Mouse (Mus musculus): ENCODE data around the gene Lrrn4cl. TPM values are rescaled to one million over a fixed set of nuclear protein-coding genes. Genes with fewer than 3 reads are reported as not detected.
"Not testable (repeated sequence)": the region's sequence is repeated elsewhere in the genome, so short reads cannot be mapped to it uniquely, and the experiment has no call there.

Gene Lrrn4cl
- polyA plus RNA-seq, 1 experiment from 2014 or later, result 0.57 TPM

DNA sequence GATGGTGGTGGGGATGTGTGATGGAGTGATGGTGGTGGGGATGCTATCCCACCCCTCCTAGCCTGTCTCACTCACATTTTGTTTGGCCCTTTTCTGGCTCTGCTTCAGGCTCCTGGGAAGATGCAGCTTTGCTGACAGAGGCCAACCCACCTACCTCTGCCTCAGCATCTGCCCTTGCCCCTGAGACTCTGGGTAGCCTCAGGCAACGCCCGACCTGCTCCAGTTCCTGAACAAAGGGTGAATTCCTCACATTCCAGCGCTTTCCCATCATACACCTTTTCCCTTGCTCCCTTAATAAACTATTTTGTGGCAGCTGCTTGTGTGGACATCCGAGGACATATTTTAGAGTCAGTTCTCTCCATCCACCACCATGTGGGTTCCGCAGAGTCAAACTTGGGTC lies 2.2 kb upstream of the Lrrn4cl start:
- no peak for ATAC-seq
- Histone ChIP-seq H3K4me2 (ENCODE audit: low read length) (no peak overlapping the region), H3K4me1 (replicated peaks; ENCODE audit: control insufficient read depth, insufficient read depth, low read length) (0 out of 2 replicates have a peak, but pooled peaks cover 3% of the 10 kb centered on the region), H3K9me3 (ENCODE audit: control insufficient read depth, low read length) (no peaks in the 10 kb centered on the region), H3K27me3 (replicated peaks; ENCODE audit: control insufficient read depth, insufficient read depth, low read length) (no peaks in the 10 kb centered on the region), H3K4me3 (replicated peaks; ENCODE audit: low read length) (no peak overlapping the region), H3K9ac (replicated peaks; ENCODE audit: low read depth, low read length) (no peak overlapping the region), H3K27ac (ENCODE audit: low read length) (no peak overlapping the region), H3K36me3 (ENCODE audit: control insufficient read depth, insufficient read depth) (peaks cover 14% of the 10 kb centered on the region)
- 84% methylated on average over 5 of the region's 5 CpGs for WGBS

DNA sequence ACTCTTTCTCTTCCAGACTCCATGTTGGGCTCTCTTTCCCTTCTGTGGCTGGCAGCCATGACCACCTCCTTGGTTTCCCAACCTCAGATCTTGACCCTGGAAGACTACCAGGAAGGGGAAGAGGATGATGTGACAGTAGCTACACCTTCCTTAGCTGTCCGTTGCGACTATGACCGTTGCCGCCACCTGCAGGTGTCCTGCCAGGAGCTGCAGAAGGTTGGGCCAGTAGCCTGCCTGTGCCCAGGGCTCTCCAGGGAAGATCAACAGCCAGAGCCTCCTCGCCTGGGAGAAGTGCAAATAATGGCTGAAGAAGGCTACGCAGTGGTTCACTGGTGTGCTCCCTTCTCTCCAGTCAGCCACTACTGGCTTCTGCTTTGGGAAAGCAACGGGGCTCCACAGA lies 1.1 kb downstream of the Lrrn4cl start:
- ATAC-seq, result no peak
- no peak overlapping the region for H3K27ac ChIP-seq (ENCODE audit: low read length)

DNA sequence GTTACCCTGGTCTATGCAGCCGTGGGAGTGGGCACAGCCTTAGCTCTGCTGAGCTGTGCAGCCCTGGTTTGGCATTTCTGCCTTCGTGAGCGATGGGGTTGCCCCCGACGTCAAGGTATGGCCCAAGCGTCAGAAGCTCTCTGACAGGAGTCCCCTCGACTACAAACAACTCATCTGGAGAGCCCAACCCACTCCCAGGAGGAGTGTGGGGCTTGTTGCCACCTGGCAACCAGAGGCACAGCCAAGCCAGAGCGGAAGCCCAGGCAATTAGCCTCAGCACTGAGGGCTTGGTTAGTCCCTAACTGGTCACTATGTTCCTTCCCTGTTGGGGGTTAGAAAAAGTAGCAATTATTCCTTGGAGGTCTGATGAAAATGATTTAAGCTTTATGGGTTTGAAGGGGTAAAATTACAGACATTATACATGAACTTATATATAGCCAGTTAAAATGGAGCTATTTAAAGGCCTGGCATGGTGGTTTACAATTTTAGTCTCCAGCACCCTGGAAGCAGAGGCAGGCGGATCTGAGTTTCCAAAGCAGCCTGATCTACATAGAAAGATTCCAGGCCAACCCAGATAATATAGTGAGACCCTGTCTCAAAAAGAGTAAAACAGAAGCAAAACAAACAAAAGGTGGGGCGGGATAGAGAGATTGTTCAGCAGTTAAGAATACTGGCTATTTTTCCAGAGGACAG lies 1.8 kb downstream of the Lrrn4cl start:
- Histone ChIP-seq H3K9ac (replicated peaks; ENCODE audit: low read depth, low read length) (no peak overlapping the region), H3K4me2 (ENCODE audit: low read length) (no peak overlapping the region), H3K36me3 (ENCODE audit: control insufficient read depth, insufficient read depth) (0 out of 2 replicates have a peak, but pooled peaks cover 2% of the 10 kb centered on the region), H3K27me3 (replicated peaks; ENCODE audit: control insufficient read depth, insufficient read depth, low read length) (no peaks in the 10 kb centered on the region), H3K27ac (ENCODE audit: low read length) (no peak overlapping the region), H3K4me3 (replicated peaks; ENCODE audit: low read length) (no peak overlapping the region), H3K9me3 (ENCODE audit: control insufficient read depth, low read length) (no peaks in the 10 kb centered on the region), H3K4me1 (replicated peaks; ENCODE audit: control insufficient read depth, insufficient read depth, low read length) (no peaks in the 10 kb centered on the region)
- 57% methylated on average over 10 of the region's 10 CpGs for WGBS
- ATAC-seq, result no peak

More for the DNA sequence above, 1.1 kb downstream of the Lrrn4cl start:
- no peak overlapping the region for H3K4me2 ChIP-seq (ENCODE audit: low read length)
- H3K36me3 ChIP-seq (ENCODE audit: control insufficient read depth, insufficient read depth), result peaks cover 8% of the 10 kb centered on the region
- no peaks in the 10 kb centered on the region for H3K4me1 ChIP-seq (replicated peaks; ENCODE audit: control insufficient read depth, insufficient read depth, low read length)
- 46% methylated on average over 7 of the region's 7 CpGs for WGBS
- H3K27me3 ChIP-seq (replicated peaks; ENCODE audit: control insufficient read depth, insufficient read depth, low read length), result no peaks in the 10 kb centered on the region
- no peaks in the 10 kb centered on the region for H3K9me3 ChIP-seq (ENCODE audit: control insufficient read depth, low read length)
- H3K9ac ChIP-seq (replicated peaks; ENCODE audit: low read depth, low read length), result no peak overlapping the region
- H3K4me3 ChIP-seq (replicated peaks; ENCODE audit: low read length), result no peak overlapping the region

DNA sequence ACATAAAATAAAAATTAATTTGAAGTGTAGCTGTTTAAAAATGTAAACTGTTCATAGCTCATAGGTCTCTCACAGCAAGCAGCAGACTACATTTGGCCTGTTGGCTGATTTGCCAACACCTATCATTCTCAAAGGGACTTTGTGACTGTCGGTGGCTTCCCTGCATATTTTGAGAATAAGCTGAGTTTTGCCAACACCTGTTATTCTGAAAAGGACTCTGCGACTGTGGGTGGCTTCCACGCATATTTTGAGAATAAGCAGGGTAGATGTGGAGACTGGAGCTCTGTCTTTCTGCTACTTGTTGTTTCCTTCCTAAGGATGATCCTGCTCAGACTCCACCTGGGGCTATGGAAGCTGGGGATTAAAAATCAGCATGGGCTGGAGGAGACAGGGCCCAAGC lies 2.5 kb downstream of the Lrrn4cl start:
- 0 out of 2 replicates have a peak, but pooled peaks cover 2% of the 10 kb centered on the region for H3K36me3 ChIP-seq (ENCODE audit: control insufficient read depth, insufficient read depth)
- 85% methylated on average over 3 of the region's 3 CpGs for WGBS
- no peak overlapping the region for H3K27ac ChIP-seq (ENCODE audit: low read length)
- no peaks in the 10 kb centered on the region for H3K4me1 ChIP-seq (replicated peaks; ENCODE audit: control insufficient read depth, insufficient read depth, low read length)
- H3K27me3 ChIP-seq (replicated peaks; ENCODE audit: control insufficient read depth, insufficient read depth, low read length), result no peaks in the 10 kb centered on the region
- no peaks in the 10 kb centered on the region for H3K9me3 ChIP-seq (ENCODE audit: control insufficient read depth, low read length)
- H3K4me3 ChIP-seq (replicated peaks; ENCODE audit: low read length), result no peak overlapping the region
- no peak for ATAC-seq
- no peak overlapping the region for H3K4me2 ChIP-seq (ENCODE audit: low read length)
- H3K9ac ChIP-seq (replicated peaks; ENCODE audit: low read depth, low read length), result no peak overlapping the region

DNA sequence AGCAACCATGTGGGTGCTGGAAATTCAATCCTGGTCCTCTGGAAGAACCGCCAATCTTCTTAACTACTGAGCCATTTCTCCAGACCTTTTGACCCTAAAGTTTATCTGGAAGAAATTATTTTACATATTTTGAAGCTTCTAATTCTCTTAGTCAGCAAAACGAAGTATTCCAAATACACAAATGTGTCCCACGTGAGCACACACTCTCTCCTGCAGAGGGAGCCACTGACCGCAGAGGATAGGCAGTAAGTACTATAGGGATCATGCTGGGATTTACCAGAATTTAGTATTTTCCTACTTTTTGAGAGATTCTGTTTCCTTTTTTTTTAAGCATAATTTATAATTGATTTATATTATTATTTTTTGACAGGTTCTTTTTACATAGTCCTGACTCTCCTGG lies 7.1 kb downstream of the Lrrn4cl start:
- Histone ChIP-seq H3K27me3 (replicated peaks; ENCODE audit: control insufficient read depth, insufficient read depth, low read length) (no peaks in the 10 kb centered on the region), H3K4me2 (ENCODE audit: low read length) (no peak overlapping the region), H3K9ac (replicated peaks; ENCODE audit: low read depth, low read length) (no peak overlapping the region), H3K4me3 (replicated peaks; ENCODE audit: low read length) (no peak overlapping the region), H3K36me3 (ENCODE audit: control insufficient read depth, insufficient read depth) (no peaks in the 10 kb centered on the region), H3K4me1 (replicated peaks; ENCODE audit: control insufficient read depth, insufficient read depth, low read length) (no peaks in the 10 kb centered on the region), H3K9me3 (ENCODE audit: control insufficient read depth, low read length) (no peaks in the 10 kb centered on the region), H3K27ac (ENCODE audit: low read length) (no peak overlapping the region)
- no peak for ATAC-seq
- 32% methylated on average over 4 of the region's 4 CpGs for WGBS

DNA sequence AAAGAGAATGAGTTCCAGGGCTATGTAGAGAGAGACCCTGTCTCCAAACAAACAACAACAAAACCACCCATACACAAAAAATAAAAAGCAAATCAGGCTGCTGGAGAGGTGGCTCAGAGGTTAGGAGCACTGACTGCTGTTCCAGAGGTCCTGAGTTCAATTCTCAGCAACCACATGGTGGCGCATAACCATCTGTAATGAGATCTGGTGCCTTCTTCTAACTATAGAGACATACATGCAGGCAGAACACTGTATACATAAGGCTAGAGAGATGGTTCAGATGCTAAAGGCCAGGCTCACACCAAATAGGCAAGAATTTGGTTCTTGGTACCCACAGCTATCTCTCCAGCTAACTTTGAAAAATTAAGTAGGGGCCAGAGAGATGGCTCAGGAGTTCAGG lies 8.4 kb downstream of the Lrrn4cl start:
- Histone ChIP-seq H3K36me3 (ENCODE audit: control insufficient read depth, insufficient read depth) (no peaks in the 10 kb centered on the region), H3K4me2 (ENCODE audit: low read length) (no peak overlapping the region), H3K9ac (replicated peaks; ENCODE audit: low read depth, low read length) (no peak overlapping the region), H3K27me3 (replicated peaks; ENCODE audit: control insufficient read depth, insufficient read depth, low read length) (no peaks in the 10 kb centered on the region), H3K4me3 (replicated peaks; ENCODE audit: low read length) (no peak overlapping the region), H3K9me3 (ENCODE audit: control insufficient read depth, low read length) (no peaks in the 10 kb centered on the region), H3K4me1 (replicated peaks; ENCODE audit: control insufficient read depth, insufficient read depth, low read length) (no peaks in the 10 kb centered on the region), H3K27ac (ENCODE audit: low read length) (no peak overlapping the region)
- no peak for ATAC-seq
- 24% methylated on average over 1 of the region's 1 CpGs for WGBS

DNA sequence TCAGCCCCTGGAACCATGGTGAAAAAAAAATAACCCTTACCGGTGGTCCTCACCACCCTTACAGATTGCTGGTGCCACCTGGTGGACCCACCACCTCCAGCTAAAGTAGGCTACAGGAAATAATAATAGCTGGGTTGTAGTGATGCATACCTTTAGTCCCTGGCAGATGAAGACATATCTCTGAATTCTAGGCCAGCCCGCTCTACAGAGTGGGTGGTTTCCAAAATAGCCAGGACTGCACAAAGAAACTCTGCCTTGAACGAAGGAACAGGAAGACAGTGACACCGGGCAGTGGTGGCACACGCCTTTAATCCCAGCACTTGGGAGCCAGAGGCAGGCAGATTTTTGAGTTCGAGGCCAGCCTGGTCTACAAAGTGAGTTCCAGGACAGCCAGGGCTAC lies 13.7 kb downstream of the Lrrn4cl start:
- no peaks in the 10 kb centered on the region for H3K9me3 ChIP-seq (ENCODE audit: control insufficient read depth, low read length)
- no peak for ATAC-seq
- 89% methylated on average over 6 of the region's 6 CpGs for whole genome bisulfite sequencing
- H3K9ac ChIP-seq (replicated peaks; ENCODE audit: low read depth, low read length), result no peak overlapping the region
- H3K4me2 ChIP-seq (ENCODE audit: low read length), result no peak overlapping the region
- no peak overlapping the region for H3K27ac ChIP-seq (ENCODE audit: low read length)
- no peak overlapping the region for H3K4me3 ChIP-seq (replicated peaks; ENCODE audit: low read length)
- no peaks in the 10 kb centered on the region for H3K4me1 ChIP-seq (replicated peaks; ENCODE audit: control insufficient read depth, insufficient read depth, low read length)
- H3K27me3 ChIP-seq (replicated peaks; ENCODE audit: control insufficient read depth, insufficient read depth, low read length), result 0 out of 2 replicates have a peak, but pooled peaks cover 2% of the 10 kb centered on the region
- no peaks in the 10 kb centered on the region for H3K36me3 ChIP-seq (ENCODE audit: control insufficient read depth, insufficient read depth)

DNA sequence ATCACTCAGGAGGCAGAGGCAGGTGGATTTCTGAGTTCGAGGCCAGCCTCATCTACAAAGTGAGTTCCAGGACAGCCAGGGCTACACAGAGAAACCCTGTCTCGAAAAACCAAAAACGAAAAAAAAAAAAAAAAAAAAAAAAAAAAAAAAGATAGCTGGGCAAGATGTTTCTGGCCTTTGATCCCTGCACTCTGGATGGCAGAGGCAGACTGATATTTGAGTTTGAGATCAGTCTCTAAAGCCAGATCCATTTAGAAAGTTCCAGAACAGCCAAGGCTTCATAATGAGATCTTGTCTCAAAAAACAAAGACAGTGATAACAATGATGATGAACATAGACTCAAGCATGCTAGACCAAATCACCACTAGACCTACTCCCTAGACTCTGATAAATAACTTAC lies 19.8 kb downstream of the Lrrn4cl start:
- not testable (repeated sequence) for H3K4me3 ChIP-seq (replicated peaks; ENCODE audit: low read length); H3K27me3 ChIP-seq (replicated peaks; ENCODE audit: control insufficient read depth, insufficient read depth, low read length); H3K9me3 ChIP-seq (ENCODE audit: control insufficient read depth, low read length); ATAC-seq; H3K27ac ChIP-seq (ENCODE audit: low read length); H3K9ac ChIP-seq (replicated peaks; ENCODE audit: low read depth, low read length); H3K4me2 ChIP-seq (ENCODE audit: low read length)
- H3K36me3 ChIP-seq (ENCODE audit: control insufficient read depth, insufficient read depth), result peaks cover 12% of the 10 kb centered on the region; the same call in 1 of the 2 replicates
- 75% methylated on average over 3 of the region's 3 CpGs for WGBS
- H3K4me1 ChIP-seq (replicated peaks; ENCODE audit: control insufficient read depth, insufficient read depth, low read length), result peaks cover 14% of the 10 kb centered on the region

DNA sequence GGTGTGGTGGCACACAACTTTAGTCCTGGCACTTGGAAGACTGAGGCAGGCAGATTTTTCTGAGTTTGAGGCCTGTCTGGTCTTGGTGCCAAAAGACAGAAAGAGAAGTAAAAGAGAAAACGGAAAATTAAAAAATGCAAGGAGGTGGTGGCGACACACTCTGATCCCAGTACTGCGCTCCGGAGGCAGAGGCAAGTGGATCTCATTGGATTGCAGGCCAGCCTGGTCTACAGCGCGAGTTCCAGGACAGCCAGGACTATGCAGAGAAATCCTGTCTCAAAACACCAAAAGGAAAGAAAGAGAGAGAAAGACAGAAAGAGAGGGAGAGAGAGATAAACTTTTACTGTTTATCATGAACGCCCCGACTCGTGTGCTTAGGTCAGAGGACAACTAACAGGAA lies 20.3 kb downstream of the Lrrn4cl start:
- H3K27ac ChIP-seq (ENCODE audit: low read length), result 0 out of 2 replicates have a peak overlapping the region, but pooled peaks have one; percentile 41
- peak overlapping the region; percentile 73 for H3K4me3 ChIP-seq (replicated peaks; ENCODE audit: low read length)
- H3K27me3 ChIP-seq (replicated peaks; ENCODE audit: control insufficient read depth, insufficient read depth, low read length), result no peaks in the 10 kb centered on the region
- ATAC-seq, result peak; percentile 30
- peak overlapping the region; percentile 61 for H3K9ac ChIP-seq (replicated peaks; ENCODE audit: low read depth, low read length)
- peaks cover 14% of the 10 kb centered on the region for H3K4me1 ChIP-seq (replicated peaks; ENCODE audit: control insufficient read depth, insufficient read depth, low read length)
- no peaks in the 10 kb centered on the region for H3K9me3 ChIP-seq (ENCODE audit: control insufficient read depth, low read length)
- 62% methylated on average over 9 of the region's 9 CpGs for WGBS
- H3K36me3 ChIP-seq (ENCODE audit: control insufficient read depth, insufficient read depth), result peaks cover 13% of the 10 kb centered on the region; the same call in 1 of the 2 replicates
- H3K4me2 ChIP-seq (ENCODE audit: low read length), result peak overlapping the region; percentile 58

All from forebrain, embryonic 16.5 days (tissue).